Mouse (Mus musculus) neural tube, embryonic 12.5 days (tissue): Measurements from ENCODE around the gene Clec9a. TPM values are rescaled to one million over a fixed set of nuclear protein-coding genes. Genes with fewer than 3 reads are reported as not detected.

Experiments
- ATAC-seq: fragments of 200-750 bp; cut with Nextera tagmentation; 2 replicates; pipeline ENCODE4 v1.8.0; 2017; ENCODE audit warnings: low read depth, mild to moderate bottlenecking, moderate TSS enrichment, moderate library complexity; ENCODE audit not compliant: low FRiP score
- H3K27ac ChIP-seq: fragments of 300-500 bp; sonication (generic); 2 replicates; pipeline ENCODE4 v1.5.1; 2016
- H3K27me3 ChIP-seq: fragments of 300-500 bp; sonication (generic); replicated peaks from 2 replicates; pipeline ENCODE4 v1.6.1; 2016; ENCODE audit warnings: mild to moderate bottlenecking
- H3K36me3 ChIP-seq: fragments of 300-500 bp; sonication (generic); 2 replicates; pipeline ENCODE4 v1.6.1; 2016; ENCODE audit warnings: mild to moderate bottlenecking
- H3K4me1 ChIP-seq: fragments of 300-500 bp; sonication (generic); 2 replicates; pipeline ENCODE4 v1.6.1; 2016
- H3K4me2 ChIP-seq: fragments of 300-500 bp; sonication (generic); replicated peaks from 2 replicates; pipeline ENCODE4 v1.6.1; 2016; ENCODE audit warnings: mild to moderate bottlenecking
- H3K4me3 ChIP-seq: fragments of 300-500 bp; sonication (generic); 2 replicates; pipeline ENCODE4 v1.5.1; 2016
- H3K9ac ChIP-seq: fragments of 300-500 bp; sonication (generic); 2 replicates; pipeline ENCODE4 v1.6.1; 2016; ENCODE audit warnings: mild to moderate bottlenecking
- H3K9me3 ChIP-seq: fragments of 300-500 bp; sonication (generic); 2 replicates; pipeline ENCODE4 v1.6.1; 2016; ENCODE audit warnings: mild to moderate bottlenecking
- WGBS: fragments of 180-500 bp; shearing (Covaris S2); methylation state at CpG from one replicate; pipeline ENCODE4 v1.1.7; 2016; 5-methylcytosine and 5-hydroxymethylcytosine counted together
- polyA plus RNA-seq: library from polyadenylated mRNA; unstranded; fragments of >200 nt; fragmentation: Nextera tagmentation; extraction: Ambion mirVana; gene quantifications from 2 replicates; pipeline ENCODE4 v1.2.1, GENCODE M21; 2016

Clec9a gene
- polyA plus RNA-seq, 1 experiment from 2014 or later = 0.34 TPM

DNA sequence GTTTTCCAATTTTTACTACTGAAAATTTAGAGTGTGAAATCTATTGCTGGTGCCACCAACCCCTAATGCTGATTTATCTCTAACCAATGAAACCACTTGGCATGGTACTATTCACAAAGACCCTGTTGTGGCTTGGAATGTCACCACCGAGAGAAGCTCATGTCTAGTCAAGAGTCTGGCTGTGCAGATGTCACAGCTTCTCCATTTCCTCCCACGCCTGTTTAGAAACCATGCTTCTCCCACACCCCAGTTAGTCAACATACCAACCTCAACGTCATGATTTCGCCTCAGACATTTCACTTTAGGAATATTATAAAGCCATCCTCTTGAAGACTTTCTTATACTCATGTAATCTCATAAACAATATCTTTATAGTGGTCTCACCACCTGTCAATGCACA, 18.6 kb downstream of the Clec9a start:
- 76% methylated on average over 4 of the region's 4 CpGs for WGBS
- ATAC-seq = no peak
- Histone ChIP-seq H3K4me1 (peaks cover 4% of the 10 kb centered on the region; the same call in 1 of the 2 replicates), H3K9me3 (no peaks in the 10 kb centered on the region), H3K27ac (no peak overlapping the region), H3K9ac (no peak overlapping the region), H3K4me3 (no peak overlapping the region), H3K36me3 (no peaks in the 10 kb centered on the region), H3K27me3 (no peaks in the 10 kb centered on the region), H3K4me2 (no peak overlapping the region)

DNA sequence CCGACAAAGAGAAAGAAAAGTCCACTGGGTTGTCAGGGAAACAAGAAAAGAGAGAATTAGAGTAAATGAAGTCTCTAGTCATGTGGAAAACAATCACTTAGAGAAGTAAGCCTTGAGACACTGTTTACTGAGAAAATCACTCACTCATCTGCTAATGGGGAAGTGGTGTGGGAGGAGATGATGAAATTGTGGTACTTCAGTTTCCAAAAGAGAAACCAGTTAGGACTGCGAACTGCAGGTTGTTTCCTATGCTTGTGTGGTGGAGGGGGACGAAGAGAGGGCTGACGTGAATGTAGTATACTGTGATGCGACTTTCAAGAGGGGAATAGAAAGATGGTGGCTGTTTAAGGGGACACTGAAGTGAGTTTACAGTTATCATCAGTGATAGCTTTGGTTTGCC, 25.6 kb downstream of the Clec9a start:
- H3K9me3 ChIP-seq = no peaks in the 10 kb centered on the region
- H3K4me3 ChIP-seq = no peak overlapping the region
- no peak overlapping the region for H3K9ac ChIP-seq
- no peak for ATAC-seq
- no peaks in the 10 kb centered on the region for H3K36me3 ChIP-seq
- no peak overlapping the region for H3K4me2 ChIP-seq
- 72% methylated on average over 5 of the region's 5 CpGs for WGBS
- H3K4me1 ChIP-seq = no peaks in the 10 kb centered on the region
- H3K27me3 ChIP-seq = no peaks in the 10 kb centered on the region
- no peak overlapping the region for H3K27ac ChIP-seq

DNA sequence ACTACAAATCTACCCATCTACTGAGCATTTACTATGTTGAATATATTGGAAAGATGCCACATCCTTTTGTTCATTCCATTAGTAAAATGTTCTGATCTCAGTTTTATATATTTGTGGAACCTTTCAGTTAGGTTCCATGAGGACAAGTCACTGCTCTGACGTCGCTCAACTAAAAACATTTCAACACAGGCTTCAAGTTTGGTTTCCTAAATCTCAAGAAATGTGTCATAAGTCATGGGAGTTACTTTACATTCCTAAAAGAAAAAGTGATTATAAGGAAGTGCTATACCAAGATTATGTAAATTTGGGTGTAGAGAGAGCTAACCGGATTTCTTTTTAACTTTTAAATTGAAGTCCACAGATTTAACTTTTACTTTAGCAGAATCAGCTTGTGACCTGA, 27.4 kb downstream of the Clec9a start:
- H3K9me3 ChIP-seq = no peaks in the 10 kb centered on the region
- no peak overlapping the region for H3K4me2 ChIP-seq
- no peak overlapping the region for H3K4me3 ChIP-seq
- H3K9ac ChIP-seq = no peak overlapping the region
- no peaks in the 10 kb centered on the region for H3K4me1 ChIP-seq
- 89% methylated on average over 3 of the region's 3 CpGs for WGBS
- ATAC-seq = no peak
- no peaks in the 10 kb centered on the region for H3K27me3 ChIP-seq
- H3K36me3 ChIP-seq = no peaks in the 10 kb centered on the region
- no peak overlapping the region for H3K27ac ChIP-seq

- 88% methylated on average over 2 of the region's 2 CpGs for WGBS
Observed at GRCm38 (mm10) chr6:129438033-129438432, 29.4 kb downstream of the Clec9a start.

GRCm38 (mm10) chr6:129449743-129450142, 41.1 kb downstream of the Clec9a start:
- Histone ChIP-seq H3K4me1 (no peaks in the 10 kb centered on the region), H3K27ac (no peak overlapping the region), H3K9ac (no peak overlapping the region), H3K27me3 (no peaks in the 10 kb centered on the region), H3K9me3 (no peaks in the 10 kb centered on the region), H3K4me2 (no peak overlapping the region), H3K4me3 (no peak overlapping the region), H3K36me3 (no peaks in the 10 kb centered on the region)
- ATAC-seq = no peak
- WGBS = 85% methylated on average over 6 of the region's 6 CpGs

More at GRCm38 (mm10) chr6:129438033-129438432, 29.4 kb downstream of the Clec9a start:
- Histone ChIP-seq H3K4me2 (no peak overlapping the region), H3K27me3 (no peaks in the 10 kb centered on the region), H3K9me3 (no peaks in the 10 kb centered on the region), H3K4me1 (no peaks in the 10 kb centered on the region), H3K36me3 (no peaks in the 10 kb centered on the region), H3K9ac (no peak overlapping the region), H3K27ac (no peak overlapping the region), H3K4me3 (no peak overlapping the region)
- ATAC-seq = no peak

GRCm38 (mm10) chr6:129451411-129452039, 42.9 kb downstream of the Clec9a start, which contains the start of gene Clec1a:
Gene Clec1a (minus strand): TSS chr6:129452000.
- 60% methylated on average over 13 of the region's 13 CpGs for WGBS
- Histone ChIP-seq H3K4me2 (no peak within 1 kb of the TSS), H3K4me3 (no peak within 1 kb of the TSS), H3K36me3 (no peaks in the 10 kb centered on the region), H3K27me3 (no peaks in the 10 kb centered on the region), H3K9ac (no peak within 1 kb of the TSS), H3K4me1 (no peaks in the 10 kb centered on the region), H3K27ac (no peak within 1 kb of the TSS), H3K9me3 (no peaks in the 10 kb centered on the region)
- ATAC-seq = no peak

DNA sequence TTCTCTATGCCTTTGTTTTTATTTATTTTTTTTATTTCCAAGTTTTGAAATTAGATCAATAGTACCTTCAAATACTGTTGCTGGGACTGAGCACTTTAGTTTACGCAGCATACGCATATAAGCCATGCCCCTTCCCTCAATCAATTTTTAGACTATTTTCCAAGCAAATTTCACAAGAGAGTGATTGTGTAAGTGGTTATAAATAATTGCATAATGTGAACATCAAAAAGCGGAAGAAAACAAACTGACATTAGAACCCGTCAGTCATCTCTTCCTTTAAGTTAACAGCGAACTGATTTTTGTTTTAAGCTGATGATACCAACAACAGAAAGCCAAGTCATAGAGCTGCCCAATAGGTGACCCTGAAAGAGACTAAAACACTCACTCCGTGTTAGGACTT, 62.7 kb downstream of the Clec9a start:
- no peak overlapping the region for H3K4me3 ChIP-seq
- 93% methylated on average over 6 of the region's 6 CpGs for WGBS
- H3K27me3 ChIP-seq = no peaks in the 10 kb centered on the region
- H3K36me3 ChIP-seq = no peaks in the 10 kb centered on the region
- ATAC-seq = no peak
- no peaks in the 10 kb centered on the region for H3K9me3 ChIP-seq
- H3K9ac ChIP-seq = no peak overlapping the region
- H3K4me2 ChIP-seq = no peak overlapping the region
- no peaks in the 10 kb centered on the region for H3K4me1 ChIP-seq
- H3K27ac ChIP-seq = no peak overlapping the region

- Histone ChIP-seq H3K4me2 (no peak overlapping the region), H3K27ac (no peak overlapping the region), H3K9ac (no peak overlapping the region), H3K27me3 (no peaks in the 10 kb centered on the region), H3K4me1 (no peaks in the 10 kb centered on the region), H3K36me3 (no peaks in the 10 kb centered on the region), H3K4me3 (no peak overlapping the region), H3K9me3 (no peaks in the 10 kb centered on the region)
- ATAC-seq = no peak
- WGBS = 78% methylated on average over 5 of the region's 5 CpGs
Observed at GRCm38 (mm10) chr6:129472627-129473026, 64.0 kb downstream of the Clec9a start.

Other genes with a start within 250 kb of the Clec9a start
- gene Clec2d, start 228.2 kb upstream of the Clec9a start, polyA plus RNA-seq = not detected in 2 replicates
- not detected in 2 replicates for gene Cd69, start 133.4 kb upstream of the Clec9a start, polyA plus RNA-seq
- not detected in 2 replicates for gene 4922502D21Rik, start 77.1 kb upstream of the Clec9a start, polyA plus RNA-seq
- 0.23 and 0.34 TPM in 2 replicates for gene Clec12a, start 66.2 kb upstream of the Clec9a start, polyA plus RNA-seq
- 0.19 TPM in 1 of 2 replicates, not detected in the other for gene Clec12b, start 23.0 kb upstream of the Clec9a start, polyA plus RNA-seq
- gene Clec1b, start 11.6 kb upstream of the Clec9a start, polyA plus RNA-seq = 7.4 and 8.2 TPM in 2 replicates
- gene Clec1a, start 43.1 kb downstream of the Clec9a start, polyA plus RNA-seq = 2.8 TPM in 2 replicates
- 0.05 TPM in 1 of 2 replicates, not detected in the other for gene Olr1, start 98.3 kb downstream of the Clec9a start, polyA plus RNA-seq
- gene Tmem52b, start 103.7 kb downstream of the Clec9a start, polyA plus RNA-seq = not detected in 2 replicates
- 115 and 119 TPM in 2 replicates for gene Gabarapl1, start 124.3 kb downstream of the Clec9a start, polyA plus RNA-seq
- not detected in 2 replicates for gene Klre1, start 169.0 kb downstream of the Clec9a start, polyA plus RNA-seq
- gene Klrd1, start 182.9 kb downstream of the Clec9a start, polyA plus RNA-seq = not detected in 2 replicates
- 0.15 and 0.34 TPM in 2 replicates for gene Klrk1, start 215.0 kb downstream of the Clec9a start, polyA plus RNA-seq
- gene Klrc3, start 234.5 kb downstream of the Clec9a start, polyA plus RNA-seq = not detected in 2 replicates